15 mouse cellular contexts compared by ENCODE assay signal in the genomic region with DNA sequence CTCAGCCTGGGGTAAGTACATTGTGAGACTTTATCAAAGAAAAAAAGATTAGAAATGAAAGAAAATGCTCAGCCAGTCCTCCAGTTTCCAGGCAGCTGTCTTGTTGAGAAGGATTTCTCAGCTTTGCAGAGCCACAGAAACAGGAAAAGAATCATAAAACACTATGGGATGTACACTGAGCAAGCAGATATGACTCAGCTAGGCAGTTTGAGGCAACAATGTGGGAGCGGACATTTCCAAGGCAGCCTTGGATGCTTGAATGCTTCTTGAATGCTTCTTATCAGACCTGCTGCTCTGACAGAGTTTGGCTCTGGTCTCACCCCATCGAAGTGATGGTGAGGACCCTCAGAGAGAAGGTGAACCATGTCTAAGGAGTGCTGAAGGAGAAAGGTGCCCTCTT. TPM values are rescaled to one million over a fixed set of nuclear protein-coding genes. Genes with fewer than 3 reads are reported as not detected.
A peak's percentile ranks its signal among the peaks of the same experiment; 100 is the strongest.
DNase-seq lines count a peak whose midpoint lies in the region; ATAC-seq and TF ChIP-seq lines count a peak whose summit lies in the region.
"Had no signal": no experiment of that assay in that cellular context is flagged by ENCODE, and none has a peak within 500 bp of the region (broad histone marks: within the 10 kb centered on the region; RNA-seq: fewer than 3 reads in every experiment).

No protein-coding gene starts in this region.

- no peak overlapping the region for H3K9ac ChIP-seq in kidney, postnatal 0 days (ENCODE audit: low read depth, low read length)
- H3K9ac ChIP-seq: forebrain, postnatal 0 days had no signal

- H3K4me2 ChIP-seq in kidney, postnatal 0 days (ENCODE audit: low read length) = no peak overlapping the region

- no peak for TF ChIP-seq CTCF in kidney, postnatal 0 days (IDR thresholded peaks at IDR 0.05; ENCODE audit: low read depth)
- TF ChIP-seq CTCF in cortical plate, adult 2 months (IDR thresholded peaks at IDR 0.05; ENCODE audit: extremely low read depth, insufficient read depth, low read length) = no peak
- TF ChIP-seq CTCF in olfactory bulb, adult 2 months (IDR thresholded peaks at IDR 0.05; ENCODE audit: insufficient read depth, low read depth, low read length) = no peak

- H3K27me3 ChIP-seq in kidney, postnatal 0 days (ENCODE audit: insufficient read depth, low read length) = no peaks in the 10 kb centered on the region
- H3K27me3 ChIP-seq in hindbrain, embryonic 10.5 days (ENCODE audit: insufficient read depth, poor library complexity, severe bottlenecking) = no peaks in the 10 kb centered on the region

- DNase-seq in kidney, postnatal 0 days (ENCODE audit: low spot score) = peak; percentile 63
- DNase-seq in kidney, postnatal 10 days = no peak
- peak; percentile 48 for DNase-seq in right cerebral cortex, adult 18-20 months
- DNase-seq in right cerebral cortex, postnatal 14 days = no peak
- no peak for DNase-seq in hindbrain, embryonic 10.5 days (ENCODE audit: low spot score)
- DNase-seq: cerebellum, adult 9-11 months; forebrain, postnatal 0 days; gastrocnemius, postnatal 36 days; thymus, postnatal 14 days had no signal

- 0 out of 2 replicates have a peak, but pooled peaks have one; percentile 32 for TF ChIP-seq POLR2A in cortical plate, adult 2 months (IDR thresholded peaks at IDR 0.05; ENCODE audit: extremely low read depth, insufficient read depth, low read length)
- TF ChIP-seq POLR2A in olfactory bulb, adult 2 months (IDR thresholded peaks at IDR 0.05; ENCODE audit: insufficient read depth, low read depth, low read length) = no peak

- no peaks in the 10 kb centered on the region for H3K9me3 ChIP-seq in kidney, postnatal 0 days (replicated peaks; ENCODE audit: low read length)
- H3K9me3 ChIP-seq in hindbrain, embryonic 10.5 days = no peaks in the 10 kb centered on the region

- no peak for ATAC-seq in kidney, postnatal 0 days (replicated peaks; ENCODE audit: low FRiP score, low read depth)
- ATAC-seq: forebrain, postnatal 0 days; hindbrain, embryonic 16.5 days had no signal

- 0 out of 2 replicates have a peak, but pooled peaks cover 6% of the 10 kb centered on the region for H3K4me1 ChIP-seq in kidney, postnatal 0 days (replicated peaks; ENCODE audit: insufficient read depth, low read length)
- H3K4me1 ChIP-seq in cortical plate, adult 2 months (ENCODE audit: control insufficient read depth, insufficient read depth, low read length) = no peaks in the 10 kb centered on the region
- peaks cover 3% of the 10 kb centered on the region for H3K4me1 ChIP-seq in olfactory bulb, adult 2 months (ENCODE audit: control insufficient read depth, insufficient read depth, low read length)
- H3K4me1 ChIP-seq in hindbrain, embryonic 10.5 days (replicated peaks) = peaks cover 9% of the 10 kb centered on the region; the same call in 1 of the 2 replicates

- no peak overlapping the region for H3K4me3 ChIP-seq in kidney, postnatal 0 days (replicated peaks; ENCODE audit: low read depth, low read length)
- no peak overlapping the region for H3K4me3 ChIP-seq in cortical plate, adult 2 months (ENCODE audit: insufficient read depth, low read length)
- H3K4me3 ChIP-seq in olfactory bulb, adult 2 months (ENCODE audit: insufficient read depth, low read depth, low read length) = no peak overlapping the region
- no peak overlapping the region for H3K4me3 ChIP-seq in hindbrain, embryonic 10.5 days

- H3K27ac ChIP-seq in kidney, postnatal 0 days = peak overlapping the region; percentile 80
- H3K27ac ChIP-seq in cortical plate, adult 2 months (ENCODE audit: insufficient read depth, low read length) = peak overlapping the region; percentile 47
- peak overlapping the region; percentile 56; the same call in 1 of the 2 replicates for H3K27ac ChIP-seq in olfactory bulb, adult 2 months (ENCODE audit: insufficient read depth, low read depth, low read length)
- no peak overlapping the region for H3K27ac ChIP-seq in hindbrain, embryonic 10.5 days

- H3K36me3 ChIP-seq in kidney, postnatal 0 days (ENCODE audit: insufficient read depth, low read length) = no peaks in the 10 kb centered on the region; the same call in 1 of the 2 replicates
- peaks cover 24% of the 10 kb centered on the region for H3K36me3 ChIP-seq in hindbrain, embryonic 10.5 days

- 46% methylated on average over 2 of the region's 2 CpGs for WGBS in kidney, postnatal 0 days
- WGBS in olfactory bulb, adult 2 months = 75% methylated on average over 2 of the region's 2 CpGs
- WGBS in hindbrain, embryonic 10.5 days = 93% methylated on average over 2 of the region's 2 CpGs

RNA-seq across cellular contexts. Expression of gene Itfg2, which starts 3.7 kb away (rescaled TPM):
- 19.1 and 22.5 TPM in 2 replicates for polyA plus RNA-seq in kidney, postnatal 0 days (2015; fragmentation: Nextera tagmentation; extraction: Ambion mirVana)
- polyA plus RNA-seq in cortical plate, adult 2 months (2012; rRNA removed) = 17.9 and 19.3 TPM in 2 replicates
- not detected in 2 replicates for polyA plus RNA-seq in olfactory bulb, adult 2 months (2012; ENCODE audit: insufficient read depth, insufficient read length, low replicate concordance, missing spikeins)
- polyA plus RNA-seq in hindbrain, embryonic 10.5 days (2016; fragmentation: Nextera tagmentation; extraction: Ambion mirVana) = 39.0 and 41.3 TPM in 2 replicates

RNA-seq across cellular contexts. Expression of gene Fkbp4, which starts 17.4 kb away (rescaled TPM):
- 286 and 317 TPM in 2 replicates for polyA plus RNA-seq in kidney, postnatal 0 days (2015; fragmentation: Nextera tagmentation; extraction: Ambion mirVana)
- 116 and 118 TPM in 2 replicates for polyA plus RNA-seq in cortical plate, adult 2 months (2012; rRNA removed)
- not detected in 2 replicates for polyA plus RNA-seq in olfactory bulb, adult 2 months (2012; ENCODE audit: insufficient read depth, insufficient read length, low replicate concordance, missing spikeins)
- 548 and 688 TPM in 2 replicates for polyA plus RNA-seq in hindbrain, embryonic 10.5 days (2016; fragmentation: Nextera tagmentation; extraction: Ambion mirVana)

RNA-seq across cellular contexts. Expression of gene Nrip2, which starts 21.9 kb away (rescaled TPM):
- polyA plus RNA-seq in kidney, postnatal 0 days (2015; fragmentation: Nextera tagmentation; extraction: Ambion mirVana) = 21.2 and 23.5 TPM in 2 replicates
- polyA plus RNA-seq in cortical plate, adult 2 months (2012; rRNA removed) = 16.1 and 19.5 TPM in 2 replicates
- polyA plus RNA-seq in olfactory bulb, adult 2 months (2012; ENCODE audit: insufficient read depth, insufficient read length, low replicate concordance, missing spikeins) = not detected in 2 replicates
- polyA plus RNA-seq in hindbrain, embryonic 10.5 days (2016; fragmentation: Nextera tagmentation; extraction: Ambion mirVana) = 2.5 and 3.3 TPM in 2 replicates

RNA-seq across cellular contexts. Expression of gene Gm44596, which starts 45.7 kb away (rescaled TPM):
- not detected in 2 replicates for polyA plus RNA-seq in kidney, postnatal 0 days (2015; fragmentation: Nextera tagmentation; extraction: Ambion mirVana)
- polyA plus RNA-seq in cortical plate, adult 2 months (2012; rRNA removed) = 0.40 TPM in 1 of 2 replicates, not detected in the other
- not detected in 2 replicates for polyA plus RNA-seq in olfactory bulb, adult 2 months (2012; ENCODE audit: insufficient read depth, insufficient read length, low replicate concordance, missing spikeins)
- polyA plus RNA-seq in hindbrain, embryonic 10.5 days (2016; fragmentation: Nextera tagmentation; extraction: Ambion mirVana) = not detected in 2 replicates
- polyA plus RNA-seq: forebrain, postnatal 0 days; heart, embryonic 16.5 days; hindbrain, embryonic 16.5 days; liver, embryonic 16.5 days; neural tube, embryonic 14.5 days had no signal

RNA-seq across cellular contexts. Expression of gene Tex52, which starts 45.8 kb away (rescaled TPM):
- not detected in 2 replicates for polyA plus RNA-seq in kidney, postnatal 0 days (2015; fragmentation: Nextera tagmentation; extraction: Ambion mirVana)
- polyA plus RNA-seq in cortical plate, adult 2 months (2012; rRNA removed) = 2.8 and 4.3 TPM in 2 replicates
- not detected in 2 replicates for polyA plus RNA-seq in olfactory bulb, adult 2 months (2012; ENCODE audit: insufficient read depth, insufficient read length, low replicate concordance, missing spikeins)
- polyA plus RNA-seq in hindbrain, embryonic 10.5 days (2016; fragmentation: Nextera tagmentation; extraction: Ambion mirVana) = 0.62 and 0.86 TPM in 2 replicates
- polyA plus RNA-seq: liver, embryonic 16.5 days had no signal

Comparison
In these comparisons a context has a peak if more than half of its experiments do, and no peak if none do; other contexts are left out.
1. DNase-seq: peak in kidney, postnatal 0 days (single experiment) and right cerebral cortex, adult 18-20 months (single experiment); none in kidney, postnatal 10 days (single experiment), right cerebral cortex, postnatal 14 days (single experiment) and hindbrain, embryonic 10.5 days (single experiment).